8 mouse cellular contexts compared by ENCODE assay signal in the genomic region with DNA sequence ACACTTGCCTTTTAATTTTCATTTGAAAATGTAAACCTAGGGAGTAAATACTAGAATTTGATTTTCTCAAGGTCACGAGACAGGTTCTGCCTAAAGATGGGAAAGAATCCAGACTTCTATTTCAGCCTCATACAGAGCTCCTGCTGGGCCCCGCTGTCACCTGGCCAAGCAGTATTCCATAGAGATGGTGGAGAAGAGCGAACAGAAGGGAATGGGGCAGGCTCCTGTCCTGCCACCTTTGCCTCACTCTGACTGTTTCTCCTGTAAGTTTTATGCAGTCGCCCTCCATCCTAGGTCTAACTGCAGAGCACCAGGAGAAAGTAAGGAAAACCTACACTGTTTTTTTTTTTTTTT. TPM values are rescaled to one million over a fixed set of nuclear protein-coding genes. Genes with fewer than 3 reads are reported as not detected.
DNase-seq lines count a peak whose midpoint lies in the region; ATAC-seq and TF ChIP-seq lines count a peak whose summit lies in the region.

No protein-coding gene starts in this region.

- no peak overlapping the region for H3K9ac ChIP-seq in heart, adult 2 months (ENCODE audit: low read depth, low read length)
- H3K9ac ChIP-seq in forebrain, embryonic 15.5 days (replicated peaks) = peak overlapping the region; percentile 57; the same call in 1 of the 2 replicates
- no peak overlapping the region for H3K9ac ChIP-seq in liver, embryonic 14.5 days (replicated peaks)

- peak overlapping the region; percentile 86 for H3K4me3 ChIP-seq in heart, adult 2 months
- H3K4me3 ChIP-seq in bone marrow macrophage, adult 2 months (ENCODE audit: insufficient read depth, low read length) = peak overlapping the region; percentile 85
- H3K4me3 ChIP-seq in forebrain, embryonic 15.5 days = peak overlapping the region; percentile 57
- H3K4me3 ChIP-seq in liver, embryonic 14.5 days (ENCODE audit: insufficient read depth in 1 of 2, low read depth in 2 of 2, low read length in 2 of 2) = peak overlapping the region; percentile 53 to 63

- no peaks in the 10 kb centered on the region for H3K79me2 ChIP-seq in heart, adult 2 months (replicated peaks; ENCODE audit: control insufficient read depth, insufficient read depth, low read length)

- no peak for TF ChIP-seq POLR2A in heart, adult 2 months (IDR thresholded peaks at IDR 0.05; ENCODE audit: insufficient read depth, low read depth, low read length)
- TF ChIP-seq POLR2A in bone marrow macrophage, adult 2 months (IDR thresholded peaks at IDR 0.05; ENCODE audit: borderline replicate concordance, low read depth, low read length) = no peak

- intact Hi-C loops in heart, adult 2 months (cut with DNase I) = loop anchor here (5.0 kb wide), 1 partner anchor 93 kb away; a partner anchor contains a TSS

- H3K27ac ChIP-seq in heart, adult 2 months = peak overlapping the region; percentile 72; the same call in 1 of the 2 replicates
- no peak overlapping the region for H3K27ac ChIP-seq in bone marrow macrophage, adult 2 months (ENCODE audit: insufficient read depth, low read depth, low read length)
- no peak overlapping the region for H3K27ac ChIP-seq in forebrain, embryonic 15.5 days (replicated peaks)
- H3K27ac ChIP-seq in liver, embryonic 14.5 days = no peak overlapping the region

- peak in 1 of 2 experiments; percentile 6 for DNase-seq in heart, adult 2 months
- no peak for DNase-seq in heart, adult 9 months (ENCODE audit: low spot score in 2 of 2)
- DNase-seq in liver, embryonic 14.5 days (ENCODE audit: low read depth in 3 of 3, low spot score in 3 of 3) = no peak
- no peak for DNase-seq in spleen, adult 18-20 months
- no peak for DNase-seq in thymus, postnatal 14 days

- H3K4me1 ChIP-seq in heart, adult 2 months (ENCODE audit: control insufficient read depth, insufficient read depth, low read length) = no peaks in the 10 kb centered on the region
- peaks cover 6% of the 10 kb centered on the region; the same call in 1 of the 2 replicates for H3K4me1 ChIP-seq in bone marrow macrophage, adult 2 months (ENCODE audit: control insufficient read depth, insufficient read depth, low read length)
- peaks cover 8% of the 10 kb centered on the region for H3K4me1 ChIP-seq in forebrain, embryonic 15.5 days
- no peaks in the 10 kb centered on the region for H3K4me1 ChIP-seq in liver, embryonic 14.5 days (replicated peaks; ENCODE audit: control insufficient read depth in 2 of 2, insufficient read depth in 2 of 2, low read length in 1 of 2)

- no peak for TF ChIP-seq EP300 in heart, adult 2 months (IDR thresholded peaks at IDR 0.05; ENCODE audit: insufficient read depth, low read depth, low read length)
- no peak for TF ChIP-seq EP300 in liver, embryonic 14.5 days (IDR thresholded peaks at IDR 0.05; ENCODE audit: low read depth)

- TF ChIP-seq CTCF in heart, adult 2 months (IDR thresholded peaks at IDR 0.05) = no peak
- TF ChIP-seq CTCF in bone marrow macrophage, adult 2 months (IDR thresholded peaks at IDR 0.05; ENCODE audit: low read depth, low read length) = no peak
- TF ChIP-seq CTCF in liver, embryonic 14.5 days (IDR thresholded peaks at IDR 0.05; ENCODE audit: low read depth) = no peak

- 61% methylated on average over 4 of the region's 4 CpGs for WGBS in heart, adult 2 months
- 55% methylated on average over 4 of the region's 4 CpGs for WGBS in forebrain, embryonic 15.5 days
- WGBS in liver, embryonic 14.5 days (ENCODE audit: insufficient replicate concordance) = 56% methylated on average over 4 of the region's 4 CpGs

- H3K9me3 ChIP-seq in forebrain, embryonic 15.5 days = no peaks in the 10 kb centered on the region
- no peaks in the 10 kb centered on the region for H3K9me3 ChIP-seq in liver, embryonic 14.5 days (ENCODE audit: control insufficient read depth, low read length)

- H3K4me2 ChIP-seq in forebrain, embryonic 15.5 days (replicated peaks) = peak overlapping the region; percentile 62
- peak overlapping the region; percentile 81 for H3K4me2 ChIP-seq in liver, embryonic 14.5 days (ENCODE audit: low read depth)

- ATAC-seq in forebrain, embryonic 15.5 days (replicated peaks) = no peak
- no peak for ATAC-seq in liver, embryonic 14.5 days (ENCODE audit: insufficient read depth)
- ATAC-seq in erythroid progenitor cell, adult 5-6 weeks (replicated peaks; ENCODE audit: low FRiP score, poor library complexity, severe bottlenecking) = no peak

- H3K27me3 ChIP-seq in heart, adult 2 months (ENCODE audit: control insufficient read depth, insufficient read depth, low read length) = no peaks in the 10 kb centered on the region
- no peaks in the 10 kb centered on the region for H3K27me3 ChIP-seq in forebrain, embryonic 15.5 days
- H3K27me3 ChIP-seq in liver, embryonic 14.5 days (ENCODE audit: control insufficient read depth, insufficient read depth, low read length) = no peaks in the 10 kb centered on the region

- no peaks in the 10 kb centered on the region; the same call in 1 of the 2 replicates for H3K36me3 ChIP-seq in heart, adult 2 months (ENCODE audit: control insufficient read depth, insufficient read depth, low read length)
- no peaks in the 10 kb centered on the region for H3K36me3 ChIP-seq in forebrain, embryonic 15.5 days
- H3K36me3 ChIP-seq in liver, embryonic 14.5 days (replicated peaks; ENCODE audit: control insufficient read depth, insufficient read depth, low read depth) = no peaks in the 10 kb centered on the region

RNA-seq across cellular contexts. Expression of a gene that starts 0.7 kb away (rescaled TPM):
- total RNA-seq in heart, adult 2 months (2021) = 100 to 1,000 TPM in 1 of 2 experiments, 10 to 100 TPM in 1; 97.5 to 118 TPM
- 58.2 and 73.9 TPM in 2 replicates for polyA plus RNA-seq in heart, adult 2 months (2012; rRNA removed)
- 9.8 and 16.0 TPM in 2 replicates for polyA plus RNA-seq in bone marrow macrophage, adult 2 months (2012; ENCODE audit: insufficient read depth, insufficient read length, missing spikeins)
- 34.2 and 36.0 TPM in 2 replicates for polyA plus RNA-seq in forebrain, embryonic 15.5 days (2015; fragmentation: Nextera tagmentation; extraction: Ambion mirVana)
- 8.2 and 14.1 TPM in 2 replicates for polyA plus RNA-seq in liver, embryonic 14.5 days (2012; rRNA removed)
- 23.1 and 24.1 TPM in 2 replicates for polyA plus RNA-seq in liver, embryonic 14.5 days (2014; fragmentation: Nextera tagmentation; extraction: Ambion mirVana)
- total RNA-seq in erythroid progenitor cell, adult 5-6 weeks (2015; ENCODE audit: low replicate concordance) = 5.0 TPM in 1 of 2 replicates, not detected in the other
- total RNA-seq in erythroid progenitor cell, adult 5-6 weeks (2017; ENCODE audit: low replicate concordance) = not detected in 2 replicates
